Mouse (Mus musculus) midbrain, postnatal 0 days (tissue): ENCODE measurements around the gene Stk10. TPM values are rescaled to one million over a fixed set of nuclear protein-coding genes. Genes with fewer than 3 reads are reported as not detected.
A peak's percentile ranks its signal among the peaks of the same experiment; 100 is the strongest.
"Not testable (repeated sequence)": the region's sequence is repeated elsewhere in the genome, so short reads cannot be mapped to it uniquely, and the experiment has no call there.

Source experiments
- ATAC-seq: fragments of 200-750 bp; cut with Nextera tagmentation; 2 replicates; pipeline ENCODE4 v1.8.0; 2017; ENCODE audit warnings: moderate number of reproducible peaks, mild to moderate bottlenecking, moderate TSS enrichment, moderate library complexity; ENCODE audit not compliant: low FRiP score
- DNase-seq: peaks from one replicate; pipeline ENCODE4 v3.0.0-alpha.2; 2015; ENCODE audit warnings: low spot score
- H3K27ac ChIP-seq: fragments of 300-500 bp; sonication (generic); 2 replicates; pipeline ENCODE4 v1.5.1; 2014; ENCODE audit warnings: low read depth, mild to moderate bottlenecking, low read length, mixed read lengths
- H3K27me3 ChIP-seq: fragments of 300-500 bp; sonication (generic); 2 replicates; pipeline ENCODE4 v1.6.1; 2014; ENCODE audit warnings: low read length, control low read depth, mixed read lengths; ENCODE audit not compliant: insufficient read depth
- H3K36me3 ChIP-seq: fragments of 300-500 bp; sonication (generic); 2 replicates; pipeline ENCODE4 v1.6.1; 2014; ENCODE audit warnings: low read length, control low read depth, mixed read lengths; ENCODE audit not compliant: insufficient read depth
- H3K4me1 ChIP-seq: fragments of 300-500 bp; sonication (generic); 2 replicates; pipeline ENCODE4 v1.6.1; 2014; ENCODE audit warnings: mild to moderate bottlenecking, control low read depth, antibody characterized with exemption, low read length, mixed read lengths; ENCODE audit not compliant: insufficient read depth
- H3K4me2 ChIP-seq: fragments of 300-500 bp; sonication (generic); 2 replicates; pipeline ENCODE4 v1.6.1; 2014; ENCODE audit warnings: low read depth, mild to moderate bottlenecking, low read length, mixed read lengths; ENCODE audit not compliant: poor library complexity, severe bottlenecking
- H3K4me3 ChIP-seq: fragments of 300-500 bp; sonication (generic); 2 replicates; pipeline ENCODE4 v1.5.1; 2014; ENCODE audit warnings: low read depth, mild to moderate bottlenecking, low read length, moderate library complexity
- H3K9ac ChIP-seq: fragments of 300-500 bp; sonication (generic); replicated peaks from 2 replicates; pipeline ENCODE4 v1.6.1; 2014; ENCODE audit warnings: mild to moderate bottlenecking, low read length, moderate library complexity, mixed read lengths; ENCODE audit not compliant: poor library complexity, severe bottlenecking
- H3K9me3 ChIP-seq: fragments of 300-500 bp; sonication (generic); 2 replicates; pipeline ENCODE4 v1.6.1; 2016; ENCODE audit warnings: low read length, control low read depth
- CTCF ChIP-seq: IDR thresholded peaks from 2 replicates; pipeline ENCODE4 v1.5.1; 2016; ENCODE audit warnings: antibody characterized with exemption, mild to moderate bottlenecking
- WGBS: fragments of 180-500 bp; shearing (Covaris S2); extraction: QIAGEN DNeasy Blood & Tissue Kit; methylation state at CpG from one replicate; pipeline ENCODE4 v1.1.7; 2014; 5-methylcytosine and 5-hydroxymethylcytosine counted together
- polyA plus RNA-seq: library from polyadenylated mRNA; unstranded; fragments of >200 nt; fragmentation: Nextera tagmentation; extraction: Ambion mirVana; gene quantifications from 2 replicates; pipeline ENCODE4 v1.2.1, GENCODE M21; 2015
- total RNA-seq: library from RNA; depleted of rRNA; stranded (reverse); fragments of >200 nt; gene quantifications from 2 replicates; pipeline ENCODE4 v1.2.3, GENCODE M21; 2014

Gene Stk10
- total and polyA plus RNA-seq, 2 experiments from 2014 or later = 0.99 to 9.4 TPM

DNA sequence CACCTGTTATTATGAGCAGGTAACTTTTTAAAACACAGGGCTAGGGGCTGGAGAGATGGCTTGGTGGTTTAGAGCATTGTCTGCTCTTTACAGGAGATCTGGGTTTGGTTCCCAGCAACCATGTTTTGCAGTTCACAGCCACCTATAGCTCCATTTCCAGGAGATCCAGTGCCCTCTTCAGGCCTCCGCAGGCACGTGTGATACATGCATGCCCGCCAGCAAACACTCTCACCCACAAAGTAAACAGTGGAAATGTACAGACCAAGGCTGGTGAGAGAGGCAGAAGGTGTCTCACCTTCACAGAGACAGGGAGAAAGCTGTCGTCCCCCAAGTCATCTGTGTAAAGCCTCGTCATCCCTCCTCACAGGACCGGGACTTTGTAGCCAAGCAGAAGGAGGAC is 79.2 kb downstream of the Stk10 start:
- ATAC-seq (no peak), DNase-seq (no peak)
- H3K9me3 ChIP-seq = no peaks in the 10 kb centered on the region
- no peaks in the 10 kb centered on the region for H3K27me3 ChIP-seq
- H3K36me3 ChIP-seq = peaks cover 7% of the 10 kb centered on the region
- H3K9ac ChIP-seq = no peak overlapping the region
- no peak for TF ChIP-seq CTCF
- no peak overlapping the region for H3K4me3 ChIP-seq
- H3K4me1 ChIP-seq = no peaks in the 10 kb centered on the region
- H3K4me2 ChIP-seq = no peak overlapping the region
- WGBS = 87% methylated on average over 6 of the region's 6 CpGs
- no peak overlapping the region for H3K27ac ChIP-seq

DNA sequence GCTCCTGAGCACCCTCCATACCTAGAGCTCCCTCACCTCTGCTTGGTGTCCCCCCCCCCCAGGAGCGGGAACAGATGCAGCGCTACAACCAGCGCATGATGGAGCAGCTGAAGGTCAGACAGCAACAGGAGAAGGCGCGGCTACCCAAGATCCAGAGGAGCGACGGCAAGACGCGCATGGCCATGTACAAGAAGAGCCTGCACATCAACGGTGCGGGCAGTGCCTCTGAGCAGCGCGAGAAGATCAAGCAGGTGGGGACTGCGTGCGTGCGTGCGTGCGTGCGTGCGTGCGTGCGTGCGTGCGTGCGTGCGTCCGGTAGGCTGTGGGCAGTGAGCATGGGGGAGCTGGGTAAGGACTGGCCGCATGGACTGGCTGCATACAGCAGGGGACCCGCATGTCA is 81.4 kb downstream of the Stk10 start:
- no peak for DNase-seq
- no peak overlapping the region for H3K4me3 ChIP-seq
- no peaks in the 10 kb centered on the region for H3K9me3 ChIP-seq
- H3K4me2 ChIP-seq = no peak overlapping the region
- TF ChIP-seq CTCF = no peak
- no peak for ATAC-seq
- WGBS = 96% methylated on average over 29 of the region's 29 CpGs
- no peak overlapping the region for H3K27ac ChIP-seq
- H3K9ac ChIP-seq = no peak overlapping the region
- no peaks in the 10 kb centered on the region for H3K4me1 ChIP-seq
- peaks cover 7% of the 10 kb centered on the region for H3K36me3 ChIP-seq
- H3K27me3 ChIP-seq = no peaks in the 10 kb centered on the region

DNA sequence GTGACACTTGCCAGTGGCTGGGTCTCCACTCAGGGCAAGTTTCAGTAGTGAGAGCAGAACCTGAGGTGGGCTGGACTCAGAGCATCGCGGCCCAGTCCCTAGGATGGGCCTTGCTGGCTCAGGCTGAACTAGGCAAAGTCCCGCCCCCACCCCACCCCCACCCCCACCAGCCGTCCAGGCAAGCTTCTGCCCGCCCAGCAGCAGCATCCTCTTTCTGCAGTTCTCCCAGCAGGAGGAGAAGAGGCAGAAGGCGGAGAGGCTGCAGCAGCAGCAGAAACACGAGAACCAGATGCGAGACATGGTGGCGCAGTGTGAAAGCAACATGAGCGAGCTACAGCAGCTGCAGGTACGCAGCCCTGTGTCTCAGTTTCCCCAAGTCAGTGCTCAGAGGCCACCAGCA is 82.5 kb downstream of the Stk10 start:
- Histone ChIP-seq H3K4me2 (no peak overlapping the region), H3K9ac (no peak overlapping the region), H3K27me3 (no peaks in the 10 kb centered on the region), H3K27ac (no peak overlapping the region), H3K36me3 (peaks cover 7% of the 10 kb centered on the region), H3K9me3 (no peaks in the 10 kb centered on the region), H3K4me3 (no peak overlapping the region), H3K4me1 (no peaks in the 10 kb centered on the region)
- no peak for TF ChIP-seq CTCF
- no peak for DNase-seq
- ATAC-seq = no peak
- 32% methylated on average over 8 of the region's 11 CpGs for WGBS

DNA sequence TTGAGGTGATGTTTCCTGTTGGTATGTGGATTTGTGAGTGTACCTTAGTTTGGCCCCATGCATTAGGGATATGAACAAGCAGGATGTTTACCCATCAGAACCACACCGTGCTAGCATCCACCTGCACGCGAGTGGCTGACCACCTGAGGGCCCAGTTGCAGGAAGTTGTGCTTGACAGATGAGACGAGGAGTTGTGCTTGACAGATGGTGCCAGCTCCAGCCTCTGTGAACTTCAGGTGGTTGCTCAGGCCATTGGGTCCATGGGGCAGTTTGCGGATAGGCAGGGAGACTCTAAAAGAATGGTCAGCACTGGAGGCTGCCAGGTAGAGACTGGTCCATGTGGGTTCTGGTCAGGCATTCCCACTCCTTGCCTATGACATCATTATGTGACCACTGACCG is 83.0 kb downstream of the Stk10 start:
- ATAC-seq (no peak), DNase-seq (no peak)
- no peaks in the 10 kb centered on the region for H3K27me3 ChIP-seq
- H3K36me3 ChIP-seq = peaks cover 7% of the 10 kb centered on the region
- H3K4me1 ChIP-seq = no peaks in the 10 kb centered on the region
- WGBS = 76% methylated on average over 6 of the region's 6 CpGs
- H3K9me3 ChIP-seq = no peaks in the 10 kb centered on the region
- H3K27ac ChIP-seq = no peak overlapping the region
- no peak overlapping the region for H3K4me2 ChIP-seq
- H3K9ac ChIP-seq = no peak overlapping the region
- H3K4me3 ChIP-seq = no peak overlapping the region
- no peak for TF ChIP-seq CTCF

DNA sequence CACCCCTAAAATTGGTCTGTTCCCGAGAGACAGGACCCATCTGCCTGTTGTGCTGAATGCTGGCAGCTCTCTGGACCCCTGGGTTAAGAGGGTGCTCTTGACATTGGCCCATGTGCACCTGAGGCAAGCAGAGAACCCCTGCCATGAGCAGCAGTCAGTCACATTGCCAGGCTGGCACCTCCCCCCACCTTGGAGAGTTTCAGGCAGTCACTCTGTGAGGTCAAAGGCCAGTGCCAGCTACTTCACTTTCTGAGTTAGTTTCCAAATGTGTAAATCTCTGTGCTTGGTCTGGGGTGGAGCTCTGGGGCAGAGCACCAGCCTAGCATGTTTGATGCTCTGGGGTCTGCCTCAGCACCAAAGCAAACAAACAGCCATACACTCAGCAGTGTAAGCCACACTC is 84.9 kb downstream of the Stk10 start:
- peaks cover 3% of the 10 kb centered on the region for H3K36me3 ChIP-seq
- TF ChIP-seq CTCF = no peak
- H3K4me2 ChIP-seq = no peak overlapping the region
- no peak for DNase-seq
- H3K4me1 ChIP-seq = no peaks in the 10 kb centered on the region
- H3K4me3 ChIP-seq = no peak overlapping the region
- H3K9ac ChIP-seq = no peak overlapping the region
- H3K27me3 ChIP-seq = no peaks in the 10 kb centered on the region
- no peak overlapping the region for H3K27ac ChIP-seq
- 75% methylated on average over 1 of the region's 1 CpGs for WGBS
- H3K9me3 ChIP-seq = no peaks in the 10 kb centered on the region
- ATAC-seq = no peak

DNA sequence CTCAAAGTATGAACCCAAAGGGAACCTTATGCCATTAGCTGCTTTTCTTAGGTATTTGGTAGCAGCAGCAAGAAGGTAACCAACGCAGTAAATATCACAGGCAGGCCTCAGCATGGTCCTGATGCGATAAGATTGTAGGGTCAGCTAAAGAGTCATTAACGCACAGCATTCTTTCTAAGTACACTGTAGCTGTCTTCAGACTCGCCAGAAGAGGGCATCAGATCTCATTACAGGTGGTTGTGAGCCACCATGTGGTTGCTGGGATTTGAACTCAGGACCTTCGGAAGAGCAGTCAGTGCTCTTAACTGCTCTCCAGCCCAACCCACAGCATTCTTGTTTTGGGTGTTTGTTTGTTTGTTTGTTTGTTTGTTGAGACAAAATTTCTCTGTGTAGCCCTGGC is 85.5 kb downstream of the Stk10 start:
- H3K27me3 ChIP-seq, H3K27ac ChIP-seq, H3K9ac ChIP-seq, ATAC-seq, H3K4me2 ChIP-seq, H3K9me3 ChIP-seq, H3K4me1 ChIP-seq, DNase-seq, H3K36me3 ChIP-seq, H3K4me3 ChIP-seq: not testable (repeated sequence)
- TF ChIP-seq CTCF = peak; percentile 18
- WGBS = 88% methylated on average over 5 of the region's 5 CpGs
